Mouse (Mus musculus) 416B (cell line): ENCODE measurements at regions not wholly inside any gene's neighbourhood (a gene's known extent, or its start where the extent isn't known, plus 50 kb on each side); places are given as distances from the start of the nearest gene placed in this dataset.

ENCODE experiments used
- DNase-seq: peaks from one replicate; pipeline ENCODE4 v3.0.0; 2011; ENCODE audit warnings: low read depth

GRCm38 (mm10) chr5:39173491-39173890, 296.9 kb upstream of the Clnk start:
- no peak for DNase-seq

- DNase-seq, result no peak
Observed at GRCm38 (mm10) chr5:39159651-39160050, 283.0 kb upstream of the Clnk start.

GRCm38 (mm10) chr5:39155763-39156162, 279.2 kb upstream of the Clnk start:
- DNase-seq, result peak; percentile 22

GRCm38 (mm10) chr5:39153291-39153794, 276.7 kb upstream of the Clnk start:
- no peak for DNase-seq

GRCm38 (mm10) chr5:39151917-39152316, 275.3 kb upstream of the Clnk start:
- no peak for DNase-seq

- DNase-seq, result no peak
Observed at GRCm38 (mm10) chr5:39150891-39151290, 274.3 kb upstream of the Clnk start.

- no peak for DNase-seq
Observed at GRCm38 (mm10) chr5:39145658-39146057, 269.0 kb upstream of the Clnk start.

- DNase-seq, result no peak
Observed at GRCm38 (mm10) chr5:39144225-39144624, 267.6 kb upstream of the Clnk start.

- DNase-seq, result no peak
Observed at GRCm38 (mm10) chr5:39143648-39144047, 267.0 kb upstream of the Clnk start.

- no peak for DNase-seq
Observed at GRCm38 (mm10) chr5:39138375-39138774, 261.8 kb upstream of the Clnk start.

- DNase-seq, result no peak
Observed at GRCm38 (mm10) chr5:39128931-39129330, 252.3 kb upstream of the Clnk start.

- no peak for DNase-seq
Observed at GRCm38 (mm10) chr5:39126833-39127232, 250.2 kb upstream of the Clnk start.

- DNase-seq, result no peak
Observed at GRCm38 (mm10) chr5:39126270-39126691, 249.7 kb upstream of the Clnk start.

GRCm38 (mm10) chr5:39110336-39110735, 233.7 kb upstream of the Clnk start:
- no peak for DNase-seq

GRCm38 (mm10) chr5:39109526-39109925, 232.9 kb upstream of the Clnk start:
- no peak for DNase-seq

- DNase-seq, result no peak
Observed at GRCm38 (mm10) chr5:39099113-39099512, 222.5 kb upstream of the Clnk start.

- DNase-seq, result no peak
Observed at GRCm38 (mm10) chr5:39094875-39095274, 218.3 kb upstream of the Clnk start.

- DNase-seq, result no peak
Observed at GRCm38 (mm10) chr5:39076555-39077178, 200.1 kb upstream of the Clnk start.

GRCm38 (mm10) chr5:39069683-39070082, 193.1 kb upstream of the Clnk start:
- no peak for DNase-seq

- no peak for DNase-seq
Observed at GRCm38 (mm10) chr5:39063061-39063460, 186.4 kb upstream of the Clnk start.

GRCm38 (mm10) chr5:39052490-39053250, 176.1 kb upstream of the Clnk start:
- no peak for DNase-seq

GRCm38 (mm10) chr5:39050512-39050911, 173.9 kb upstream of the Clnk start:
- no peak for DNase-seq

GRCm38 (mm10) chr5:39049141-39049540, 172.5 kb upstream of the Clnk start:
- no peak for DNase-seq

- no peak for DNase-seq
Observed at GRCm38 (mm10) chr5:39040467-39040866, 163.9 kb upstream of the Clnk start.
